Mouse (Mus musculus) cortical plate, adult 2 months (tissue): Measurements from ENCODE around the gene Tmem182.

Experiments
- CTCF ChIP-seq: fragments of 200-500 bp; IDR thresholded peaks from 2 replicates; pipeline ENCODE4 v1.5.1; 2011; ENCODE audit warnings: mild to moderate bottlenecking, control low read depth, low read length; ENCODE audit not compliant: insufficient read depth; ENCODE audit errors: extremely low read depth
- POLR2A ChIP-seq: fragments of 200-500 bp; IDR thresholded peaks from 2 replicates; pipeline ENCODE4 v1.6.1; 2011; ENCODE audit warnings: mild to moderate bottlenecking, low read length, control low read depth; ENCODE audit not compliant: insufficient read depth; ENCODE audit errors: extremely low read depth

GRCm38 (mm10) chr1:40765521-40765920, 39.9 kb upstream of the Tmem182 start:
- TF ChIP-seq POLR2A (no peak), CTCF (no peak)
